Mouse (Mus musculus) embryonic facial prominence, embryonic 13.5 days (tissue): Measurements from ENCODE around the gene Klk1b11. TPM values are rescaled to one million over a fixed set of nuclear protein-coding genes. Genes with fewer than 3 reads are reported as not detected.
"Not testable (repeated sequence)": the region's sequence is repeated elsewhere in the genome, so short reads cannot be mapped to it uniquely, and the experiment has no call there.

ENCODE experiments used
- ATAC-seq: fragments of 200-750 bp; cut with Nextera tagmentation; 2 replicates; pipeline ENCODE4 v1.8.0; 2017; ENCODE audit warnings: low read depth; ENCODE audit not compliant: insufficient number of reproducible peaks, insufficient read depth, low FRiP score, low TSS enrichment
- H3K27ac ChIP-seq: fragments of 300-500 bp; sonication (generic); 2 replicates; pipeline ENCODE4 v1.5.1; 2015; ENCODE audit warnings: moderate library complexity, mild to moderate bottlenecking, inconsistent platforms
- H3K27me3 ChIP-seq: fragments of 300-500 bp; sonication (generic); 2 replicates; pipeline ENCODE4 v1.6.1; 2015; ENCODE audit warnings: mild to moderate bottlenecking, inconsistent platforms
- H3K36me3 ChIP-seq: fragments of 300-500 bp; sonication (generic); 2 replicates; pipeline ENCODE4 v1.6.1; 2015; ENCODE audit warnings: mild to moderate bottlenecking, inconsistent platforms
- H3K4me1 ChIP-seq: fragments of 300-500 bp; sonication (generic); 2 replicates; pipeline ENCODE4 v1.6.1; 2015; ENCODE audit warnings: inconsistent platforms
- H3K4me2 ChIP-seq: fragments of 300-500 bp; sonication (generic); 2 replicates; pipeline ENCODE4 v1.6.1; 2015; ENCODE audit warnings: moderate library complexity, mild to moderate bottlenecking, inconsistent platforms
- H3K4me3 ChIP-seq: fragments of 300-500 bp; sonication (generic); 2 replicates; pipeline ENCODE4 v1.5.1; 2015; ENCODE audit warnings: mild to moderate bottlenecking, inconsistent platforms
- H3K9ac ChIP-seq: fragments of 300-500 bp; sonication (generic); 2 replicates; pipeline ENCODE4 v1.6.1; 2015; ENCODE audit warnings: mild to moderate bottlenecking, inconsistent platforms
- H3K9me3 ChIP-seq: fragments of 300-500 bp; sonication (generic); 2 replicates; pipeline ENCODE4 v1.6.1; 2016; ENCODE audit warnings: inconsistent platforms
- WGBS: fragments of 180-500 bp; shearing (Covaris S2); methylation state at CpG from one replicate; pipeline ENCODE4 v1.1.7; 2015; ENCODE audit warnings: mixed read lengths; 5-methylcytosine and 5-hydroxymethylcytosine counted together
- polyA plus RNA-seq: library from polyadenylated mRNA; unstranded; fragments of >200 nt; fragmentation: Nextera tagmentation; extraction: Ambion mirVana; gene quantifications from 2 replicates; pipeline ENCODE4 v1.2.1, GENCODE M21; 2015

Gene Klk1b11
- polyA plus RNA-seq: not detected in 2 replicates

DNA sequence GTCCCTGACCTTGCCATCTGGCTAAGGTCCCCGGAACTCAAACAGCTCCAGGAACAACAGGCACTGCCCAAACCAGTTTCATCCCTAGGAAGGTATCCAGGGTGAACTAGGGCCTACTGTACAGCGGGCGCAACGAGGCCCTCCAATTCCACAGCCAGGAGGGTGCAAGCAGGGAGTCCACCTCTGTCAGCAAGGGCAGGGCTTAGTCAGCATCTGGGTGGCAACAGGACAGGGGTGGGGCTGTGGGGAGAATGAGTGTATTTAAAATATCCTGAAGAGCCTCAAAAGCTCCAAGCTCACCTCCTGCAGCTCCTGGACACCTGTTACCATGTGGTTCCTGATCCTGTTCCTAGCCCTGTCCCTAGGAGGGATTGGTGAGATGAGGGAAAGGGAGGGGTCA, at the start of gene Klk1b11:
TSS of gene Klk1b11 (plus strand) at position 301 of the 400 bp plus-strand sequence.
- WGBS: 89% methylated on average over 4 of the region's 4 CpGs
- not testable (repeated sequence) for H3K4me1 ChIP-seq, ATAC-seq, H3K4me2 ChIP-seq, H3K9me3 ChIP-seq, H3K27me3 ChIP-seq, H3K4me3 ChIP-seq, H3K9ac ChIP-seq, H3K27ac ChIP-seq, H3K36me3 ChIP-seq

DNA sequence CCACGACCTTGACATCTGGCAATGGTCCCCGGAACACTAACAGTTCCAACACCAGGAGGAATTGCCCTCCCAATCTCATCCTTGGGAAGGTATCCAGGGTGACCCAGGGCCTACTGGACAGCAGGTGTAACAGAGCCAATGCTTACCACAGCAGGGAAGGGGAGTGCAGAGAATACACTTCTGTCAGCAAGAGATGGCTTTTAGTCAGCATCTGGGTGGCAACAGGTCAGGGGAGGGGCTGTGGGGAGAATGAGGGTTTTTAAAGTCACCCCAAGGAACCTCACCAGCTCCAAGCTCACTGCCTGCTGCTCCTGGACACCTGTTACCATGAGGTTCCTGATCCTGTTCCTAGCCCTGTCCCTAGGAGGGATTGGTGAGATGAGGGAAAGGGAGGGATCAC, 45.3 kb upstream of the Klk1b11 start, which contains the start of gene Klk1b8:
TSS of gene Klk1b8 (plus strand) at position 301 of the 400 bp plus-strand sequence.
- Histone ChIP-seq H3K27me3 (no peaks in the 10 kb centered on the region), H3K36me3 (no peaks in the 10 kb centered on the region), H3K9ac (no peak within 1 kb of the TSS), H3K4me3 (no peak within 1 kb of the TSS), H3K4me1 (no peaks in the 10 kb centered on the region), H3K27ac (no peak within 1 kb of the TSS), H3K9me3 (no peaks in the 10 kb centered on the region), H3K4me2 (no peak within 1 kb of the TSS)
- ATAC-seq: no peak
- WGBS: 82% methylated on average over 2 of the region's 2 CpGs

DNA sequence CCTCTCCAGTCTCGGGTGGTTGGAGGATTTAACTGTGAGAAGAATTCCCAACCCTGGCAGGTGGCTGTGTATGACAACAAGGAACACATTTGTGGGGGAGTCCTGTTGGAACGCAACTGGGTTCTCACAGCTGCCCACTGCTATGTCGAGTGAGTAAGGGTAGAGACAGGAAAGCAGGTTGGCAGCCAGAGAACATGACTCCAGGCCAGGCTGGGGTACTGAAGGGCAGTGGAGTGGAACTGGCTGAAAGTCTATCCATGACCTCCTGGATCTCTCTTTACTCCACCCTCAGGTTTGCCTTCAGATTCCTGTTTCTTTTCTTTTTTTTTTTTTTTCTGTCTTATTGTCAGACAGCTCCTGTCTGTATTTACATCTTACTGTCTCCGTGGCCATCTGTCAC, 43.0 kb upstream of the Klk1b11 start:
- no peak for ATAC-seq
- WGBS: 57% methylated on average over 4 of the region's 4 CpGs
- H3K4me3 ChIP-seq: no peak overlapping the region

DNA sequence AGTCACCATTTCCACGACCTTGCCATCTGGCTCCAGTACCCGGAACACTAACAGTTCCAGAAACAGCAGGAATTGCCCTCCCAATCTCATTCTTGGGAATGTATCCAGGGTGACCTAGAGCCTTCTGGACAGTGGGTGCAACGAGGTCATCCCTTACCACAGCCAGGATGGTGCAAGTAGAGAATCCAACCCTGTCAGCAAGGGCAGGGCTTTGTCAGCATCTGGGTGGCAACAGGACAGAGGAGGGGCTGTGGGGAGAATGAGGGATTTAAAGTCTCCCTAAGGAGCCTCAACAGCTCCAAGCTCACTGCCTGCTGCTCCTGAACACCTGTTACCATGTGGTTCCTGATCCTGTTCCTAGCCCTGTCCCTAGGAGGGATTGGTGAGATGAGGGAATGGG, 29.2 kb upstream of the Klk1b11 start, which contains the start of gene Klk1b1:
TSS of gene Klk1b1 (plus strand) at position 301 of the 400 bp plus-strand sequence.
- no peak for ATAC-seq

More for the DNA sequence above, 43.0 kb upstream of the Klk1b11 start:
- Histone ChIP-seq H3K27me3 (no peaks in the 10 kb centered on the region), H3K9me3 (no peaks in the 10 kb centered on the region), H3K36me3 (no peaks in the 10 kb centered on the region), H3K4me1 (no peaks in the 10 kb centered on the region), H3K27ac (no peak overlapping the region), H3K4me2 (no peak overlapping the region), H3K9ac (no peak overlapping the region)

DNA sequence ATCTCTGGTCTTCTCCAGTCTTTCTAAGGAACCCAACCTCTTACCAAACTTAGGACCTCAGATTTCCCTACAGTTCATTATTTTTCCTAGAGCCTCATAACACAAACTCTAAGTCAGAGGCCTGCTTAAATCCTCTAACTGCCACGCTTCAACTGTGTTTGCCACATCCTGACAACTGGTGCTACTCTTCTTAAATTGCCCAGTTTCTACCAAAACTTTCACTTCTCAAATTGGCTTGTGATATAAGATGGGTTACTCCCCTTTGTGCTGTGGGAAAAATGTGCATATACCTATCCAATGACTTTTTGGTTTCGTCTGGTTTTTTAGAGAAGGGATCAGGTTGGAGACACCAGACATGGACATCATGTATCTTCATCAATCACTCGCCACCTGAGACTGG, 28.6 kb upstream of the Klk1b11 start:
- Histone ChIP-seq H3K4me1 (no peaks in the 10 kb centered on the region), H3K4me2 (no peak overlapping the region), H3K9ac (no peak overlapping the region), H3K4me3 (no peak overlapping the region), H3K27ac (no peak overlapping the region), H3K27me3 (no peaks in the 10 kb centered on the region), H3K36me3 (no peaks in the 10 kb centered on the region), H3K9me3 (no peaks in the 10 kb centered on the region)
- ATAC-seq: no peak
- WGBS: 77% methylated on average over 3 of the region's 3 CpGs

More for the DNA sequence above, 29.2 kb upstream of the Klk1b11 start, which contains the start of gene Klk1b1:
- 63% methylated on average over 3 of the region's 3 CpGs for WGBS
- Histone ChIP-seq H3K4me3 (no peak within 1 kb of the TSS), H3K9ac (no peak within 1 kb of the TSS), H3K4me2 (no peak within 1 kb of the TSS), H3K9me3 (no peaks in the 10 kb centered on the region), H3K4me1 (no peaks in the 10 kb centered on the region), H3K36me3 (no peaks in the 10 kb centered on the region), H3K27ac (no peak within 1 kb of the TSS), H3K27me3 (no peaks in the 10 kb centered on the region)

DNA sequence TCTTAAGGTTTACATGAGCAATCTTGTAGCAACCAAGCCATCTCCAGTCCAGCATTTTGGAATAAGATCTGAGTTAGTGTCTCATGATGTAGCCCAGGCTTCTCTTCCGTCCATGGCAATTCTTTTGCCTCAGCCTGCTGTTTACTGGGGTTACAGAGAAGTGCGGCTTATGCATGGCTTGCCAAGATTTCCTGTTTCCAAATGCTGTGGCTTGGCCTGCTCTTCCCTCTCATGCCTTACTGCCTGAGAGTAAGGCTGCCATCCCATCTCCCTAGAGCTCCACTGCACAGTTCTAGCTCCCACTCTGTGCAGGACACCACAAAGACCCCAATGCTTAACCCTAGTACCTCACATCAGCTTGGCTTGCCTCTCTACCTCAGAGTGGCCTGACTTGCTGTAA, 28.1 kb upstream of the Klk1b11 start:
- 79% methylated on average over 2 of the region's 2 CpGs for WGBS

DNA sequence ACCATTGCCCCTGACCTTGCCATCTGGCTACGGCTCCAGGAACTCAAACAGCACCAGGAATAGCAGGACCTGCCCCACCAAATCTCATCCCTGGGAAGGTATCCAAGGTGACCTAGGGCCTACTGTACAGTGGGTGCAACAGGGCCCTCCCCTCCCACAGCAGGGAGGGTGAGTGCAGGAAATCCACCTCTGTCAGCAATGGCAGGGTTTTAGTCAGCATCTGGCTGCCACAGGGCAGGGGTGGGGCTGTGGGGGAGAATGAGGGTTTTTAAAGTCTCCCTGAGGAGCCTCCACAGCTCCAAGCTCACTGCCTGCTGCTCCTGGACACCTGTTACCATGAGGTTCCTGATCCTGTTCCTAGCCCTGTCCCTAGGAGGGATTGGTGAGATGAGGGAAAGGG, 19.9 kb upstream of the Klk1b11 start, which contains the start of gene Klk1b9:
TSS of gene Klk1b9 (plus strand) at position 301 of the 400 bp plus-strand sequence.
- WGBS: 83% methylated on average over 1 of the region's 1 CpGs

More for the DNA sequence above, 28.1 kb upstream of the Klk1b11 start:
- Histone ChIP-seq H3K9ac (no peak overlapping the region), H3K36me3 (no peaks in the 10 kb centered on the region), H3K27ac (no peak overlapping the region), H3K4me3 (no peak overlapping the region), H3K4me1 (no peaks in the 10 kb centered on the region), H3K4me2 (no peak overlapping the region), H3K9me3 (no peaks in the 10 kb centered on the region), H3K27me3 (no peaks in the 10 kb centered on the region)
- no peak for ATAC-seq

DNA sequence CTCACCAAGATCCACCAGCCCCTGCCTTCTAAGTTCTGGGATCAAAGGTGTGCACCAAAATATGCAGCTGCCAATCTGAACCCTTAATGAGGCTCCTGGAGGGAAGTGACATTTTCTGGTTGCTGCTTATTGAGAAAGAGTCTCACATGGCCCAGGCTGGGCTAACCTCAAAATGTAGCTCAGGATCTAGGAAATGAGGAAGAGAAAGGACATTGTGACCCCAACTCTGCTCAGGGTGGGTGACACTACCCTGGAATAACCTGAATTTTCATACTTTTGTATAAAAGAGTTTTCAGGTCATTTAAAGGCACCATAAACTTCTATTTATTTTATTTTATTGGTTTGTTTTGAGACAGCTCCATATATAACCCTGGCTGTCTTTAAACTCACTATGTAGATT, 10.0 kb upstream of the Klk1b11 start:
- no peak for ATAC-seq
- Histone ChIP-seq H3K9ac (no peak overlapping the region), H3K4me2 (no peak overlapping the region), H3K4me1 (no peaks in the 10 kb centered on the region), H3K9me3 (no peaks in the 10 kb centered on the region), H3K27ac (no peak overlapping the region), H3K4me3 (no peak overlapping the region), H3K27me3 (no peaks in the 10 kb centered on the region), H3K36me3 (no peaks in the 10 kb centered on the region)

More for the DNA sequence above, 19.9 kb upstream of the Klk1b11 start, which contains the start of gene Klk1b9:
- not testable (repeated sequence) for H3K4me1 ChIP-seq, H3K4me2 ChIP-seq, H3K27me3 ChIP-seq, H3K27ac ChIP-seq, H3K9me3 ChIP-seq, H3K36me3 ChIP-seq, ATAC-seq, H3K9ac ChIP-seq, H3K4me3 ChIP-seq

DNA sequence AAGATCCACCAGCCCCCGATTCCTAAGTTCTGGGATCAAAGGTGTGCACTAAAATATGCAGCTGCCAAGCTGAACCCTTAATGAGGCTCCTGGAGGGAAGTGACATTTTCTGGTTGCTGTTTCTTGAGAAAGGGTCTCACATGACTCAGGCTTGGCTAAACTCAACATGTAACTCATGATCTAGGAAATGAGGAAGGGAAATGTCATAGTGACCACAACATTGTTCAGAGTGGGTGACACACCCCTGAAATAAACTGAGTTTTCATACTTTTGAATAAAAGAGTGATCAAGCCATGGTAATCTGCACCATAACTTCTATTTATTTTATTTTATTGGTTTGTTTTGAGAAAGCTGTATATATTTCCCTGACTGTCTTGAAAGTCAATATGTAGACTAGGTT, 856 bp upstream of the Klk1b11 start:
- WGBS: 63% methylated on average over 1 of the region's 1 CpGs
- not testable (repeated sequence) for ATAC-seq, H3K27me3 ChIP-seq, H3K36me3 ChIP-seq, H3K4me3 ChIP-seq, H3K4me2 ChIP-seq, H3K4me1 ChIP-seq, H3K27ac ChIP-seq, H3K9me3 ChIP-seq, H3K9ac ChIP-seq

DNA sequence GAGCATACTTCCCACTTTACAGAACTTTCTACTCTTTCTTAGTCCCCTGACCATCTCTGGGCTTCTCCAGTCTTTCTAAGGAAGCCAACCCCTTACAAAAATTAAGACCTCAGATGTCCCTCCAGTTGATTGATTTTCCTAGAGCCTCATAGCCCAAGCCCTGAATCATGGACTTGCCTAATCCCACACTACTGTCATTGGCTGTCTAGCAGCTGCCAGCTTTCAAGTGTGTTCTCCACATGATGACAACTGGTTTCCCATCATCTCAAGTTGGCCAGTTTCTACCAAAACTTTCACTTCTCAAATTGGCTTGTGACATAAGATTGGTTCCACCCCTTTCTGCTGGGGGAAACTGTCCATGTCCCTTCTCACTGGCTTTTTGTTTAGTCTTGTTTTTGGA, 9.2 kb downstream of the Klk1b11 start:
- Histone ChIP-seq H3K27ac (no peak overlapping the region), H3K4me1 (no peaks in the 10 kb centered on the region), H3K36me3 (no peaks in the 10 kb centered on the region), H3K9me3 (no peaks in the 10 kb centered on the region), H3K27me3 (no peaks in the 10 kb centered on the region), H3K9ac (no peak overlapping the region), H3K4me2 (no peak overlapping the region), H3K4me3 (no peak overlapping the region)
- no peak for ATAC-seq

DNA sequence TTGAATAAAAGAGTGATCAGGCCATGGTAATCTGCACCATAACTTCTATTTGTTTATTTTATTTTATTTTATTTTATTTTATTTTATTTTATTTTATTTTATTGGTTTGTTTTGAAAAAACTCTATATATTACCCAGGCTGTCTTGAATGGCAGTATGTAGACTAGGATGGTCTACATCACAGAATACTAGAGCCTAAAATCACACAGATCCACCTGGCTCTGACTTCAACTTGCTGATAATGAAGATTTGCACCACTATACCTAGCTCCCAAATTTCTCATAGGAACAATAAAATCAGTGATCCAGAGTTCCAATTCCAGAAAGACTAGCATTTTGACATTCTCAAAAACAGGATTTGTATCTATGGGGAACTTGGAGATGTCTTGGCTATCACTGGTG, 16.2 kb downstream of the Klk1b11 start, which contains the start of gene Klk1b26:
TSS of gene Klk1b26 (plus strand) at position 301 of the 400 bp plus-strand sequence.
- H3K27me3 ChIP-seq, H3K9ac ChIP-seq, H3K36me3 ChIP-seq, H3K27ac ChIP-seq, H3K9me3 ChIP-seq, H3K4me2 ChIP-seq, H3K4me3 ChIP-seq, H3K4me1 ChIP-seq, ATAC-seq: not testable (repeated sequence)

DNA sequence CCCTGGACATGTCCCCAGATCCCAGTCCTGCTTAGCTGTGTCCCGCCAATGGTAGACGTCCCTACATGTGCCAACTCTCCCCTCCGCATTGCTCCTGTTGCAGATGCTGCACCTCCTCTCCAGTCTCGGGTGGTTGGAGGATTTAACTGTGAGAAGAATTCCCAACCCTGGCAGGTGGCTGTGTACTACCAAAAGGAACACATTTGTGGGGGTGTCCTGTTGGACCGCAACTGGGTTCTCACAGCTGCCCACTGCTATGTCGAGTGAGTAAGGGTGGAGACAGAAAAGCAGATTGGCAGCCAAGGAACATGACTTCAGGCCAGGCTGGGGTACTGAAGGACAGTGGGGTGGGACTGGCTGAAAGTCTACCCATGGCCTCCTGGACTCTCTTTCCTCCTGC, 19.0 kb downstream of the Klk1b11 start:
- not testable (repeated sequence) for H3K27me3 ChIP-seq, ATAC-seq, H3K9ac ChIP-seq, H3K27ac ChIP-seq, H3K9me3 ChIP-seq, H3K4me2 ChIP-seq, H3K4me3 ChIP-seq, H3K4me1 ChIP-seq, H3K36me3 ChIP-seq
- WGBS: 82% methylated on average over 6 of the region's 6 CpGs
